Mouse (Mus musculus): ENCODE measurements around the gene Irak4.
A peak's percentile ranks its signal among the peaks of the same experiment; 100 is the strongest.

Gene Irak4

GRCm38 (mm10) chr15:94583153-94583552 lies 39.7 kb downstream of the Irak4 start:
- DNase-seq (ENCODE audit: low read depth, low spot score), result no peak
- H3K27me3 ChIP-seq (ENCODE audit: control insufficient read depth, insufficient read depth, low read length, poor library complexity, severe bottlenecking), result no peaks in the 10 kb centered on the region
- H3K36me3 ChIP-seq (ENCODE audit: control insufficient read depth, insufficient read depth, low read length, poor library complexity, severe bottlenecking), result peaks cover 29% of the 10 kb centered on the region

GRCm38 (mm10) chr15:94584738-94585137 lies 41.3 kb downstream of the Irak4 start:
- peak; percentile 9 for DNase-seq (ENCODE audit: low read depth, low spot score)
- H3K27me3 ChIP-seq (ENCODE audit: control insufficient read depth, insufficient read depth, low read length, poor library complexity, severe bottlenecking), result no peaks in the 10 kb centered on the region
- H3K36me3 ChIP-seq (ENCODE audit: control insufficient read depth, insufficient read depth, low read length, poor library complexity, severe bottlenecking), result peaks cover 29% of the 10 kb centered on the region

GRCm38 (mm10) chr15:94587826-94588715 lies 44.6 kb downstream of the Irak4 start:
- DNase-seq (ENCODE audit: low read depth, low spot score), result no peak
- H3K36me3 ChIP-seq (ENCODE audit: control insufficient read depth, insufficient read depth, low read length, poor library complexity, severe bottlenecking), result peaks cover 19% of the 10 kb centered on the region
- H3K27me3 ChIP-seq (ENCODE audit: control insufficient read depth, insufficient read depth, low read length, poor library complexity, severe bottlenecking), result no peaks in the 10 kb centered on the region

- peak; percentile 99 for DNase-seq (ENCODE audit: low read depth, low spot score)
Measured at GRCm38 (mm10) chr15:94589219-94590075, 46.0 kb downstream of the Irak4 start, which contains the start of gene Twf1. Gene Twf1 (minus strand): TSS chr15:94589889.

GRCm38 (mm10) chr15:94590083-94590482 lies 46.6 kb downstream of the Irak4 start:
- no peak for DNase-seq (ENCODE audit: low read depth, low spot score)
- H3K36me3 ChIP-seq (ENCODE audit: control insufficient read depth, insufficient read depth, low read length, poor library complexity, severe bottlenecking), result peaks cover 6% of the 10 kb centered on the region; the same call in 1 of the 2 replicates

More at GRCm38 (mm10) chr15:94589219-94590075, 46.0 kb downstream of the Irak4 start, which contains the start of gene Twf1:
- H3K36me3 ChIP-seq (ENCODE audit: control insufficient read depth, insufficient read depth, low read length, poor library complexity, severe bottlenecking), result peaks cover 11% of the 10 kb centered on the region
- no peaks in the 10 kb centered on the region for H3K27me3 ChIP-seq (ENCODE audit: control insufficient read depth, insufficient read depth, low read length, poor library complexity, severe bottlenecking)

GRCm38 (mm10) chr15:94591356-94591755 lies 47.9 kb downstream of the Irak4 start:
- H3K36me3 ChIP-seq (ENCODE audit: control insufficient read depth, insufficient read depth, low read length, poor library complexity, severe bottlenecking), result peaks cover under 1% of the 10 kb centered on the region; the same call in 1 of the 2 replicates
- H3K27me3 ChIP-seq (ENCODE audit: control insufficient read depth, insufficient read depth, low read length, poor library complexity, severe bottlenecking), result no peaks in the 10 kb centered on the region; the same call in 1 of the 2 replicates
- DNase-seq (ENCODE audit: low read depth, low spot score), result no peak

More at GRCm38 (mm10) chr15:94590083-94590482, 46.6 kb downstream of the Irak4 start:
- no peaks in the 10 kb centered on the region for H3K27me3 ChIP-seq (ENCODE audit: control insufficient read depth, insufficient read depth, low read length, poor library complexity, severe bottlenecking)

GRCm38 (mm10) chr15:94593586-94593985 lies 50.1 kb downstream of the Irak4 start:
- DNase-seq (ENCODE audit: low read depth, low spot score), result no peak
- Histone ChIP-seq H3K27me3 (ENCODE audit: control insufficient read depth, insufficient read depth, low read length, poor library complexity, severe bottlenecking) (no peaks in the 10 kb centered on the region; the same call in 1 of the 2 replicates), H3K36me3 (ENCODE audit: control insufficient read depth, insufficient read depth, low read length, poor library complexity, severe bottlenecking) (no peaks in the 10 kb centered on the region)

- Histone ChIP-seq H3K36me3 (ENCODE audit: control insufficient read depth, insufficient read depth, low read length, poor library complexity, severe bottlenecking) (no peaks in the 10 kb centered on the region), H3K27me3 (ENCODE audit: control insufficient read depth, insufficient read depth, low read length, poor library complexity, severe bottlenecking) (no peaks in the 10 kb centered on the region; the same call in 1 of the 2 replicates)
- DNase-seq (ENCODE audit: low read depth, low spot score), result no peak
Measured at GRCm38 (mm10) chr15:94600145-94600707, 56.8 kb downstream of the Irak4 start.

GRCm38 (mm10) chr15:94601339-94601738 lies 57.9 kb downstream of the Irak4 start:
- Histone ChIP-seq H3K36me3 (ENCODE audit: control insufficient read depth, insufficient read depth, low read length, poor library complexity, severe bottlenecking) (no peaks in the 10 kb centered on the region), H3K27me3 (ENCODE audit: control insufficient read depth, insufficient read depth, low read length, poor library complexity, severe bottlenecking) (no peaks in the 10 kb centered on the region)
- DNase-seq (ENCODE audit: low read depth, low spot score), result peak; percentile 58

- no peaks in the 10 kb centered on the region for H3K27me3 ChIP-seq (ENCODE audit: control insufficient read depth, insufficient read depth, low read length, poor library complexity, severe bottlenecking)
- DNase-seq (ENCODE audit: low read depth, low spot score), result no peak
Measured at GRCm38 (mm10) chr15:94602441-94602840, 59.0 kb downstream of the Irak4 start.

GRCm38 (mm10) chr15:94607768-94608167 lies 64.3 kb downstream of the Irak4 start:
- no peaks in the 10 kb centered on the region for H3K27me3 ChIP-seq (ENCODE audit: control insufficient read depth, insufficient read depth, low read length, poor library complexity, severe bottlenecking)
- DNase-seq (ENCODE audit: low read depth, low spot score), result no peak
- no peaks in the 10 kb centered on the region for H3K36me3 ChIP-seq (ENCODE audit: control insufficient read depth, insufficient read depth, low read length, poor library complexity, severe bottlenecking)

More at GRCm38 (mm10) chr15:94602441-94602840, 59.0 kb downstream of the Irak4 start:
- H3K36me3 ChIP-seq (ENCODE audit: control insufficient read depth, insufficient read depth, low read length, poor library complexity, severe bottlenecking), result no peaks in the 10 kb centered on the region

- DNase-seq (ENCODE audit: low read depth, low spot score), result no peak
- Histone ChIP-seq H3K27me3 (ENCODE audit: control insufficient read depth, insufficient read depth, low read length, poor library complexity, severe bottlenecking) (no peaks in the 10 kb centered on the region), H3K36me3 (ENCODE audit: control insufficient read depth, insufficient read depth, low read length, poor library complexity, severe bottlenecking) (no peaks in the 10 kb centered on the region)
Measured at GRCm38 (mm10) chr15:94616036-94616435, 72.6 kb downstream of the Irak4 start.

GRCm38 (mm10) chr15:94620909-94621308 lies 77.5 kb downstream of the Irak4 start:
- Histone ChIP-seq H3K27me3 (ENCODE audit: control insufficient read depth, insufficient read depth, low read length, poor library complexity, severe bottlenecking) (no peaks in the 10 kb centered on the region), H3K36me3 (ENCODE audit: control insufficient read depth, insufficient read depth, low read length, poor library complexity, severe bottlenecking) (no peaks in the 10 kb centered on the region)
- DNase-seq (ENCODE audit: low read depth, low spot score), result no peak

GRCm38 (mm10) chr15:94628463-94628829 lies 85.0 kb downstream of the Irak4 start:
- no peak for DNase-seq (ENCODE audit: low read depth, low spot score)
- no peaks in the 10 kb centered on the region for H3K27me3 ChIP-seq (ENCODE audit: control insufficient read depth, insufficient read depth, low read length, poor library complexity, severe bottlenecking)
- H3K36me3 ChIP-seq (ENCODE audit: control insufficient read depth, insufficient read depth, low read length, poor library complexity, severe bottlenecking), result no peaks in the 10 kb centered on the region
